Mouse (Mus musculus) limb, embryonic 11.5 days (tissue): ENCODE measurements at regions not wholly inside any gene's neighbourhood (a gene's known extent, or its start where the extent isn't known, plus 50 kb on each side); places are given as distances from the start of the nearest gene placed in this dataset.

ENCODE experiments used
- ATAC-seq: fragments of 200-750 bp; cut with Nextera tagmentation; 2 replicates; pipeline ENCODE4 v1.8.0; 2017; ENCODE audit warnings: low read depth; ENCODE audit not compliant: insufficient number of reproducible peaks, low FRiP score, low TSS enrichment
- DNase-seq: peaks from one replicate; pipeline ENCODE4 v3.0.0-alpha.2; 2015; ENCODE audit warnings: low spot score
- H3K27ac ChIP-seq: fragments of 300-500 bp; sonication (generic); replicated peaks from 2 replicates; pipeline ENCODE4 v1.5.1; 2014; ENCODE audit warnings: low read depth, mild to moderate bottlenecking, low read length
- H3K27me3 ChIP-seq: fragments of 300-500 bp; sonication (generic); 2 replicates; pipeline ENCODE4 v1.6.1; 2014; ENCODE audit warnings: mild to moderate bottlenecking, low read length, mixed read lengths; ENCODE audit not compliant: control insufficient read depth, insufficient read depth
- H3K36me3 ChIP-seq: fragments of 300-500 bp; sonication (generic); 2 replicates; pipeline ENCODE4 v1.6.1; 2014; ENCODE audit warnings: mild to moderate bottlenecking, low read length, moderate library complexity, mixed read lengths; ENCODE audit not compliant: control insufficient read depth, insufficient read depth
- H3K4me1 ChIP-seq: fragments of 300-500 bp; sonication (generic); 2 replicates; pipeline ENCODE4 v1.6.1; 2014; ENCODE audit warnings: low read length, mixed read lengths; ENCODE audit not compliant: control insufficient read depth, insufficient read depth
- H3K4me2 ChIP-seq: fragments of 300-500 bp; sonication (generic); 2 replicates; pipeline ENCODE4 v1.6.1; 2014; ENCODE audit warnings: low read depth, mild to moderate bottlenecking, moderate library complexity; ENCODE audit not compliant: severe bottlenecking
- H3K4me3 ChIP-seq: fragments of 300-500 bp; sonication (generic); 2 replicates; pipeline ENCODE4 v1.5.1; 2014; ENCODE audit warnings: low read depth, low read length
- H3K9ac ChIP-seq: fragments of 300-500 bp; sonication (generic); 2 replicates; pipeline ENCODE4 v1.6.1; 2014; ENCODE audit warnings: mild to moderate bottlenecking, low read length
- H3K9me3 ChIP-seq: fragments of 300-500 bp; sonication (generic); 2 replicates; pipeline ENCODE4 v1.6.1; 2016; ENCODE audit warnings: low read length; ENCODE audit not compliant: control insufficient read depth
- WGBS: fragments of 180-500 bp; shearing (Covaris S2); extraction: QIAGEN DNeasy Blood & Tissue Kit; methylation state at CpG from one replicate; pipeline ENCODE4 v1.1.7; 2014; 5-methylcytosine and 5-hydroxymethylcytosine counted together

- 97% methylated on average over 2 of the region's 2 CpGs for WGBS
- H3K9me3 ChIP-seq, result no peaks in the 10 kb centered on the region
- no peak overlapping the region for H3K9ac ChIP-seq
- H3K27me3 ChIP-seq, result no peaks in the 10 kb centered on the region
- DNase-seq (no peak), ATAC-seq (no peak)
- H3K4me2 ChIP-seq, result no peak overlapping the region
- H3K4me1 ChIP-seq, result no peaks in the 10 kb centered on the region
- no peaks in the 10 kb centered on the region for H3K36me3 ChIP-seq
- no peak overlapping the region for H3K27ac ChIP-seq
- no peak overlapping the region for H3K4me3 ChIP-seq
These were observed 345.2 kb upstream of the Klf6 start for GRCm38 (mm10) chr13:5516088-5516487.

DNA sequence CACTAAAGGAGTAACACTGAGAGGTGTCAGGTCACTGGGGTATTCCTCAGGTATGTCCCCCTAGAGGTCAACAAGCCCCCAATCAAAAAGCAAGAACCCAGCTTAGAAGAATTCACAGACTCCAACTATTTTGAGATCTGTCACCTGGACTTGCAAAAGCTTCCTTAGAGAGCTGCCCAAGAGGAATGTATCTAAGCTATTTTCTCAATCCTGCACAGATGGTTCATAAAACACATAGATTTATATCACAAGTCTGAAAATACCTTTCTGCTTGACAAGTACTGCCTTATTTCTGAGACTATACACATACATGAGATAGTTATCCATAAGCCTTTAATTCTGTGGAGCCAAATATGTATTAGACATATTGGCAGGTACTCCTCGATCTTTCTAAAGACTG, 342.1 kb upstream of the Klf6 start:
- H3K27ac ChIP-seq, result no peak overlapping the region
- no peak for ATAC-seq
- no peak overlapping the region for H3K4me2 ChIP-seq
- no peak overlapping the region for H3K4me3 ChIP-seq
- DNase-seq, result no peak
- H3K9me3 ChIP-seq, result no peaks in the 10 kb centered on the region
- 96% methylated on average over 1 of the region's 1 CpGs for WGBS
- H3K27me3 ChIP-seq, result no peaks in the 10 kb centered on the region
- H3K4me1 ChIP-seq, result no peaks in the 10 kb centered on the region
- no peak overlapping the region for H3K9ac ChIP-seq
- H3K36me3 ChIP-seq, result no peaks in the 10 kb centered on the region

GRCm38 (mm10) chr13:5519600-5519999, 341.7 kb upstream of the Klf6 start:
- no peak for ATAC-seq

GRCm38 (mm10) chr13:5527400-5527799, 333.9 kb upstream of the Klf6 start:
- Histone ChIP-seq H3K27ac (no peak overlapping the region), H3K4me2 (no peak overlapping the region), H3K36me3 (no peaks in the 10 kb centered on the region), H3K9ac (no peak overlapping the region), H3K4me3 (no peak overlapping the region), H3K27me3 (no peaks in the 10 kb centered on the region), H3K9me3 (no peaks in the 10 kb centered on the region), H3K4me1 (no peaks in the 10 kb centered on the region)
- no peak for DNase-seq
- ATAC-seq, result no peak
- 86% methylated on average over 1 of the region's 1 CpGs for WGBS

More at GRCm38 (mm10) chr13:5519600-5519999, 341.7 kb upstream of the Klf6 start:
- Histone ChIP-seq H3K9me3 (no peaks in the 10 kb centered on the region), H3K27me3 (no peaks in the 10 kb centered on the region), H3K4me2 (no peak overlapping the region), H3K27ac (no peak overlapping the region), H3K36me3 (no peaks in the 10 kb centered on the region), H3K9ac (no peak overlapping the region), H3K4me3 (no peak overlapping the region), H3K4me1 (no peaks in the 10 kb centered on the region)
- 46% methylated on average over 1 of the region's 1 CpGs for WGBS
- no peak for DNase-seq

- Histone ChIP-seq H3K36me3 (no peaks in the 10 kb centered on the region), H3K27me3 (no peaks in the 10 kb centered on the region), H3K4me3 (no peak overlapping the region), H3K4me1 (no peaks in the 10 kb centered on the region), H3K9me3 (no peaks in the 10 kb centered on the region), H3K4me2 (no peak overlapping the region), H3K27ac (no peak overlapping the region), H3K9ac (no peak overlapping the region)
- no peak for DNase-seq
- no peak for ATAC-seq
- WGBS, result 53% methylated on average over 1 of the region's 1 CpGs
These were observed 321.0 kb upstream of the Klf6 start for GRCm38 (mm10) chr13:5540321-5540720.

GRCm38 (mm10) chr13:5545521-5545920, 315.8 kb upstream of the Klf6 start:
- no peaks in the 10 kb centered on the region for H3K4me1 ChIP-seq
- H3K36me3 ChIP-seq, result no peaks in the 10 kb centered on the region
- DNase-seq, result no peak
- ATAC-seq, result no peak
- no peak overlapping the region for H3K27ac ChIP-seq
- H3K4me2 ChIP-seq, result no peak overlapping the region
- H3K9me3 ChIP-seq, result no peaks in the 10 kb centered on the region
- H3K4me3 ChIP-seq, result no peak overlapping the region
- no peaks in the 10 kb centered on the region for H3K27me3 ChIP-seq
- no peak overlapping the region for H3K9ac ChIP-seq

DNA sequence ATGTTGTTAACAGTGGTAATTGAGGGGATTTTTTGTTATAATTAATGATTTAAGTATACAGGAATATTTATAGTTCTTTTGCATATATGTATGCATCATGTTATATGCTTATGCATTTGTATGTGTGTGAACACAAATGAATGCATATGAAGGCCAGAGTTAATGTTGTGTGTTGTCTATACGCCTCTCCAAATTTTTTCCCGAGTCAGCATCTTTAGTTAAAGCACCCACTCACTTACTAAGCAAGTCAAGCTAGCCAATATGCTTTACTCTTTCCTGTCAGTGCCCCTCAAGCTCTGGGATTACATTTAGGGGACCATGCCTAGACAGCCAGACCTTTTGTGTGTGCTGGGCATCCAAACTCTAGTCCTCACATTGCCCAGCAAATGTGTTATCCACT, 315.3 kb upstream of the Klf6 start:
- Histone ChIP-seq H3K4me3 (no peak overlapping the region), H3K27ac (no peak overlapping the region), H3K36me3 (no peaks in the 10 kb centered on the region), H3K9me3 (no peaks in the 10 kb centered on the region), H3K27me3 (no peaks in the 10 kb centered on the region), H3K9ac (no peak overlapping the region), H3K4me1 (no peaks in the 10 kb centered on the region), H3K4me2 (no peak overlapping the region)
- WGBS, result 86% methylated on average over 2 of the region's 2 CpGs
- ATAC-seq (no peak), DNase-seq (no peak)

DNA sequence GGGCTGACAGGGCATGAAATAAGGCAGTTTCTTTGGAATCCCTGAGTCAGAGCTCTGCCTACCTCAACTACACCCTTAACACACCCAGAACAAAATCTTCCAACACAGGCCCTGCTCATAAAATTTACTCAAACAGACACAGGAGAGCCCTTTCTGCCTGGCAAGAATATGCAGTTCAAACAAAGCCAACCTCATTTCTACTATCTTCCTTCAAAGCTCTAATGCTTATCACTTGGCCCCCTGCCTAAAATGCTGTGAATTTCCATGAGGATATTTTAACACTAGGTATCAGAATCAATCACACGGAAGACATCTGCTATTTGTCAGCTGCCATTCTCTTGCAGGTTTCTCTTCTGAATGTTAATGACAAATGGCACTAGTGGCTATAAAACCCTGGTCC, 314.3 kb upstream of the Klf6 start:
- no peak for ATAC-seq
- Histone ChIP-seq H3K36me3 (no peaks in the 10 kb centered on the region), H3K27me3 (no peaks in the 10 kb centered on the region), H3K4me2 (no peak overlapping the region), H3K4me3 (no peak overlapping the region), H3K9ac (no peak overlapping the region), H3K9me3 (no peaks in the 10 kb centered on the region), H3K27ac (no peak overlapping the region), H3K4me1 (no peaks in the 10 kb centered on the region)
- WGBS, result 77% methylated on average over 1 of the region's 1 CpGs
- DNase-seq, result no peak

GRCm38 (mm10) chr13:5548768-5549167, 312.5 kb upstream of the Klf6 start:
- no peaks in the 10 kb centered on the region for H3K36me3 ChIP-seq
- no peaks in the 10 kb centered on the region for H3K27me3 ChIP-seq
- WGBS, result 86% methylated on average over 1 of the region's 1 CpGs
- ATAC-seq (no peak), DNase-seq (no peak)
- H3K27ac ChIP-seq, result no peak overlapping the region
- no peak overlapping the region for H3K4me3 ChIP-seq
- H3K9me3 ChIP-seq, result no peaks in the 10 kb centered on the region
- no peaks in the 10 kb centered on the region for H3K4me1 ChIP-seq
- no peak overlapping the region for H3K9ac ChIP-seq
- H3K4me2 ChIP-seq, result no peak overlapping the region
